10 mouse cellular contexts compared by ENCODE assay signal in the genomic region with DNA sequence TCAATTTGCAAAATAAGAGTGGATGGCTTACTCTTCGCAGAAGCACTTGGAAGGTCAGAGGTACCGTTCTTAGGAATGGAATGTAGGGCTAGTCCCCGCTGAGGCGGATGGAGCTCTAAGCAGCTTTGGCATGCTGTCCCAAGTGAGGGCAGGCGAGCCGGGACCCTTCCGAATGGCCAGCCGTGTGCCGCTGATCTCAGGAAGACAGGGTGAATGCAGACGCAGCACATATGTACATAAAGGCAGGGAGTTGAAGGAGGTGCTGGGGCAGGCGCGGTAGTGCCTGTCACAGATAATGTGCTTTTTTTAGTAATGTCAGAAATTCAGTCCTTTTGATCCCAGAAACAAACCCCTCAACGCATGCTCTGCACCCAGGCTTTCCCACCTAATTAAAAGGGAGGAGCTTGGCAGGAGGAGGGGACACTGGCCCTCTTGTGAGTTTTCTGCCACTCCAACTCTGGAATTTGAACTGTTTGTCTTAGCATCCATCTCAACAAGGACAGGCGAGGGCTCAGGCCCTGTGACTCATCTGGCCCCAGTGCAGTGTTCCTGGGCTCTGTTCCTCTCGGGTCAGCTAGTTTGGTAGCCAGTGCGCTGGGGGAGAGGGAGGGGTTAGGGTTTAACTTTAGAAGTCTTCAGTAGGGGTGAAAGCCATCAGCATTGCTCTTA. TPM values are rescaled to one million over a fixed set of nuclear protein-coding genes. Genes with fewer than 3 reads are reported as not detected.
DNase-seq lines count a peak whose midpoint lies in the region; ATAC-seq and TF ChIP-seq lines count a peak whose summit lies in the region.
"Had no signal": no experiment of that assay in that cellular context is flagged by ENCODE, and none has a peak within 500 bp of the region (broad histone marks: within the 10 kb centered on the region; RNA-seq: fewer than 3 reads in every experiment).

No protein-coding gene starts in this region.

- peaks cover 49% of the 10 kb centered on the region for H3K36me3 ChIP-seq in intestine, embryonic 16.5 days (ENCODE audit: control insufficient read depth, insufficient read depth, low read length)
- peaks cover 99% of the 10 kb centered on the region for H3K36me3 ChIP-seq in lung, embryonic 14.5 days (ENCODE audit: insufficient read depth)

- no peak for TF ChIP-seq CTCF in Patski (IDR thresholded peaks at IDR 0.05)
- TF ChIP-seq CTCF in lung, embryonic 14.5 days (IDR thresholded peaks at IDR 0.05; ENCODE audit: low read depth): no peak

- ATAC-seq in Patski: peak; percentile 65
- ATAC-seq in intestine, embryonic 16.5 days: 0 out of 2 replicates have a peak, but pooled peaks have one; percentile 38
- ATAC-seq in lung, embryonic 14.5 days (ENCODE audit: insufficient read depth): peak; percentile 88
- ATAC-seq: forebrain, embryonic 13.5 days had no signal

- no peaks in the 10 kb centered on the region for H3K9me3 ChIP-seq in intestine, embryonic 16.5 days (ENCODE audit: control insufficient read depth, low read length)
- H3K9me3 ChIP-seq in lung, embryonic 14.5 days (ENCODE audit: low read depth, low read length): no peaks in the 10 kb centered on the region
- H3K9me3 ChIP-seq: forebrain, embryonic 13.5 days had no signal

- in situ Hi-C loops in Patski (cut with MboI; ENCODE audit: low pct_unique_long_range_greater_than_20kb): no loop called here

- no peak for DNase-seq in Patski (ENCODE audit: low read depth, low spot score)
- peak; percentile 54 for DNase-seq in adrenal gland, postnatal 25 days
- peak; percentile 90 for DNase-seq in lung, embryonic 14.5 days
- DNase-seq in cerebellum, adult 9-11 months: no peak
- DNase-seq in left cerebral cortex, postnatal 36 days (ENCODE audit: low spot score in 2 of 2): no peak
- DNase-seq in layer of hippocampus, postnatal 36 days: no peak
- DNase-seq: cerebellum, adult 18-20 months had no signal

- H3K27ac ChIP-seq in intestine, embryonic 16.5 days (ENCODE audit: low read length): no peak overlapping the region
- H3K27ac ChIP-seq in lung, embryonic 14.5 days (ENCODE audit: low read depth): peak overlapping the region; percentile 85
- H3K27ac ChIP-seq: forebrain, embryonic 13.5 days; macrophage had no signal

- no peak overlapping the region for H3K4me3 ChIP-seq in intestine, embryonic 16.5 days (ENCODE audit: low read length)
- no peak overlapping the region for H3K4me3 ChIP-seq in lung, embryonic 14.5 days (ENCODE audit: low read depth, low read length)
- H3K4me3 ChIP-seq: forebrain, embryonic 13.5 days had no signal

- H3K27me3 ChIP-seq in Patski: no peaks in the 10 kb centered on the region
- no peaks in the 10 kb centered on the region for H3K27me3 ChIP-seq in intestine, embryonic 16.5 days (replicated peaks; ENCODE audit: control insufficient read depth, insufficient read depth, low read length)
- H3K27me3 ChIP-seq in lung, embryonic 14.5 days (ENCODE audit: insufficient read depth, low read length): no peaks in the 10 kb centered on the region
- H3K27me3 ChIP-seq: forebrain, embryonic 13.5 days had no signal

- WGBS in intestine, embryonic 16.5 days: 60% methylated on average over 16 of the region's 16 CpGs
- 16% methylated on average over 16 of the region's 16 CpGs for WGBS in lung, embryonic 14.5 days

- CTCF ChIA-PET in Patski (lab: Charles Lee): interaction anchor here (0.7 to 1.3 kb wide), 4 partner anchors 16 to 44 kb away, joined by 3 read pairs; no protein-coding TSS in a partner anchor

- peaks cover 6% of the 10 kb centered on the region; the same call in 1 of the 2 replicates for H3K4me1 ChIP-seq in intestine, embryonic 16.5 days (ENCODE audit: control insufficient read depth, insufficient read depth, low read length)
- H3K4me1 ChIP-seq in lung, embryonic 14.5 days (ENCODE audit: insufficient read depth): peaks cover 17% of the 10 kb centered on the region
- H3K4me1 ChIP-seq: forebrain, embryonic 13.5 days had no signal

- POLR2A ChIA-PET in Patski (lab: Charles Lee): interaction anchor here (0.8 kb wide), 1 partner anchor 12 kb away, joined by 3 read pairs; no protein-coding TSS in a partner anchor

- no peak overlapping the region; the same call in 1 of the 2 replicates for H3K9ac ChIP-seq in intestine, embryonic 16.5 days (ENCODE audit: low read depth, low read length)
- no peak overlapping the region for H3K9ac ChIP-seq in lung, embryonic 14.5 days
- H3K9ac ChIP-seq: forebrain, embryonic 13.5 days had no signal

- intact Hi-C loops in left cerebral cortex, postnatal 36 days (cut with DNase I): no loop called here

- H3K4me2 ChIP-seq in intestine, embryonic 16.5 days (ENCODE audit: low read depth, low read length): no peak overlapping the region
- peak overlapping the region; percentile 18; the same call in 1 of the 2 replicates for H3K4me2 ChIP-seq in lung, embryonic 14.5 days
- H3K4me2 ChIP-seq: forebrain, embryonic 13.5 days had no signal

RNA-seq across cellular contexts. Expression of a gene that starts 30.7 kb away (rescaled TPM):
- 37.0 TPM for polyA plus RNA-seq in Patski (2021)
- 21.6 and 26.5 TPM in 2 replicates for total RNA-seq in adrenal gland, postnatal 25 days (2021)
- 30.4 and 34.6 TPM in 2 replicates for polyA plus RNA-seq in intestine, embryonic 16.5 days (2015; fragmentation: Nextera tagmentation; extraction: Ambion mirVana)
- polyA plus RNA-seq in lung, embryonic 14.5 days (2014; fragmentation: Nextera tagmentation; extraction: Ambion mirVana): 30.4 and 32.4 TPM in 2 replicates
- 10 to 100 TPM; 19.6 to 22.4 TPM for total RNA-seq in left cerebral cortex, postnatal 36 days (2021)
- 10 to 100 TPM; 18.3 to 19.0 TPM for total RNA-seq in layer of hippocampus, postnatal 36 days (2021)

RNA-seq across cellular contexts. Expression of a gene that starts 30.9 kb away (rescaled TPM):
- polyA plus RNA-seq in Patski (2021): 28.4 TPM
- total RNA-seq in adrenal gland, postnatal 25 days (2021): 39.9 and 43.2 TPM in 2 replicates
- 61.0 and 61.7 TPM in 2 replicates for polyA plus RNA-seq in intestine, embryonic 16.5 days (2015; fragmentation: Nextera tagmentation; extraction: Ambion mirVana)
- polyA plus RNA-seq in lung, embryonic 14.5 days (2014; fragmentation: Nextera tagmentation; extraction: Ambion mirVana): 48.4 and 49.2 TPM in 2 replicates
- total RNA-seq in left cerebral cortex, postnatal 36 days (2021): 10 to 100 TPM; 23.8 to 30.0 TPM
- 10 to 100 TPM; 25.0 to 27.1 TPM for total RNA-seq in layer of hippocampus, postnatal 36 days (2021)

RNA-seq across cellular contexts. Expression of a gene that starts 32.8 kb away (rescaled TPM):
- 98.6 TPM for polyA plus RNA-seq in Patski (2021)
- 68.2 and 75.7 TPM in 2 replicates for total RNA-seq in adrenal gland, postnatal 25 days (2021)
- polyA plus RNA-seq in intestine, embryonic 16.5 days (2015; fragmentation: Nextera tagmentation; extraction: Ambion mirVana): 36.4 and 43.5 TPM in 2 replicates
- polyA plus RNA-seq in lung, embryonic 14.5 days (2014; fragmentation: Nextera tagmentation; extraction: Ambion mirVana): 56.3 and 59.3 TPM in 2 replicates
- total RNA-seq in left cerebral cortex, postnatal 36 days (2021): 10 to 100 TPM; 81.6 to 88.1 TPM
- total RNA-seq in layer of hippocampus, postnatal 36 days (2021): 10 to 100 TPM; 78.0 to 81.6 TPM

RNA-seq across cellular contexts. Expression of a gene that starts 32.9 kb away (rescaled TPM):
- polyA plus RNA-seq in Patski (2021): 98.6 TPM
- 53.3 and 58.5 TPM in 2 replicates for total RNA-seq in adrenal gland, postnatal 25 days (2021)
- polyA plus RNA-seq in intestine, embryonic 16.5 days (2015; fragmentation: Nextera tagmentation; extraction: Ambion mirVana): 132 and 137 TPM in 2 replicates
- polyA plus RNA-seq in lung, embryonic 14.5 days (2014; fragmentation: Nextera tagmentation; extraction: Ambion mirVana): 140 and 144 TPM in 2 replicates
- 10 to 100 TPM; 48.7 to 53.0 TPM for total RNA-seq in left cerebral cortex, postnatal 36 days (2021)
- total RNA-seq in layer of hippocampus, postnatal 36 days (2021): 10 to 100 TPM; 47.5 to 48.3 TPM

Comparison
In these comparisons a context has a peak if more than half of its experiments do, and no peak if none do; other contexts are left out.
1. ATAC-seq: peak in every context shown above with its lines; median percentile 88 in lung, embryonic 14.5 days; 65 in Patski; 38 in intestine, embryonic 16.5 days.
2. DNase-seq: peak in adrenal gland, postnatal 25 days (single experiment) and lung, embryonic 14.5 days (single experiment); none in Patski (single experiment), cerebellum, adult 9-11 months (single experiment), left cerebral cortex, postnatal 36 days (0 of 2) and layer of hippocampus, postnatal 36 days (0 of 2).